Mouse (Mus musculus) lung, postnatal 0 days (tissue): Measurements from ENCODE around the gene Ncbp2.

Experiments used
- CTCF ChIP-seq: IDR thresholded peaks from 2 replicates; pipeline ENCODE4 v1.5.1; 2016; ENCODE audit warnings: antibody characterized with exemption, mild to moderate bottlenecking
- EP300 ChIP-seq: IDR thresholded peaks from 2 replicates; pipeline ENCODE4 v1.6.1; 2016; ENCODE audit warnings: antibody characterized with exemption, mild to moderate bottlenecking, control low read depth

DNA sequence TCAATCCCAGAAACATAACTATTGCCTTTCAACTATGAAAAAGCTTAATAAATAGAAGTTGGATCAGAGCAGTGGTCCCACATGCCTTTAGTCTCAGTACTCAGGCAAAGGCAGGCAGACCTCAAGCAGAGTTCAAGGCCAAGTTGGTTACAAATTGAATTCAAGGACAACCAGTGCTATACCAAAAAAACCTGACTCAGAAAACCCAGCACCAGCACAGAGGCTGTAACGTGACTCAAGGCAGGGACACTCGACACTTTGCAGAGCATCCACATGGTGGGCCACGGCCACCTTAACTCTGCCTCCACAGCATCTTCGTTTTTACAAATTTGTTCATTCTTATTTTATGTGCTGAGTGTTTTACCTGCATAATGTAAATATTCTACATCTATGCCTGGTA lies 26.9 kb downstream of the Ncbp2 start:
- TF ChIP-seq CTCF (no peak), EP300 (no peak)
